Mouse (Mus musculus) mammary gland, adult 2 months (tissue): ENCODE results near the gene Batf3. TPM values are rescaled to one million over a fixed set of nuclear protein-coding genes. Genes with fewer than 3 reads are reported as not detected.

ENCODE experiments used
- polyA plus RNA-seq: library from polyadenylated mRNA; depleted of rRNA; stranded (reverse); fragments of >200 nt; gene quantifications from 2 replicates; pipeline ENCODE4 v1.2.3, GENCODE M21; 2012; ENCODE audit warnings: low replicate concordance; rRNA removed

Gene Batf3
- 16.2 and 28.0 TPM in 2 replicates for polyA plus RNA-seq

GRCm38 (mm10) chr1:191097802-191098747 is at the start of gene Batf3:
Batf3 (plus strand) TSS chr1:191097847.

DNA sequence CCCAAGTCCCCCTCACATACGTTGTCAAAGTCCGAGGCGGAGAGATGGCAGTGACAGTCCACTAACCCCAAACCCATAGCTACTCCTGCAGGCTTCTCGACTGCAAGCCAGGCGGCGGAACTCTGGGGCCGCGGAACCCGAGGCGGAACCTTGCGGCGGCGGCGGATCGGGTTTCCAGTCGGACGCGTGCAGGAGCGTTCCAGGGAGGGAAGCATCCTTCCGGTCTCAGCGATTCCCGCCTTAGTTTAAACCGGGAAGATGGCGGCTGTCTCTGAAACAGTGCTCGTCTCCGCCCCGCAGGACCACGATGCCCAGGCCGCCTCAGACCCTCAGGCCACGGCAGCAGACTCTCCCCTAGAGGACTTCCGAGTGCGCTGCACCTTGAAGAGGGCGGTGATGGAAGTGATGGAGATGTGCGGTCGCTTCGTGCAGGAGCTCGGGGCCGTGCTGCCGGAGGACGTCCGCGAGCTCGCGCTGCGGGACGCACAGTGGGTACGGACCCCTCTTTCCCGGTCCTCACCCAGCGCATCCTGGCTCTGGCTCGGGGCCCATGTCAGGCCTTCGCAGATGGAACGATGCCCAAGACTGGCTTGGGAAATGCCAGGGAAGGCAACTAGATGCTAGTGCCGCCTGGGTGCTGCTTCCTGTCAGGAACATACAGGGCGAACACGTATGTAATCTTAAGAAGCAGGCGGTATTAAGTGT is 34.7 kb upstream of the Batf3 start, which contains the start of the genes Tatdn3 and Nsl1:
Gene Tatdn3, minus strand, starts transcription at position 152 of the 705 bp plus-strand sequence.
Gene Nsl1, plus strand, starts transcription at position 232 of the 705 bp plus-strand sequence.

Other genes with a start within 250 kb of the Batf3 start
- gene Rps6kc1, start 186.1 kb upstream of the Batf3 start, polyA plus RNA-seq = 4.3 and 6.6 TPM in 2 replicates
- 21.4 and 28.8 TPM in 2 replicates for gene Angel2, start 172.7 kb upstream of the Batf3 start, polyA plus RNA-seq
- gene Vash2, start 118.6 kb upstream of the Batf3 start, polyA plus RNA-seq = 1.1 and 4.5 TPM in 2 replicates
- 26.7 and 34.8 TPM in 2 replicates for gene Flvcr1, start 71.7 kb upstream of the Batf3 start, polyA plus RNA-seq
- gene Spata45, start 61.2 kb upstream of the Batf3 start, polyA plus RNA-seq = not detected in 2 replicates
- gene Tatdn3, start 34.9 kb upstream of the Batf3 start, polyA plus RNA-seq = 3.3 and 10.9 TPM in 2 replicates
- gene Nsl1, start 34.8 kb upstream of the Batf3 start, polyA plus RNA-seq = 0.47 and 1.1 TPM in 2 replicates
- gene Fam71a, start 67.0 kb downstream of the Batf3 start, polyA plus RNA-seq = not detected in 2 replicates
- 6.8 and 7.7 TPM in 2 replicates for gene Atf3, start 120.2 kb downstream of the Batf3 start, polyA plus RNA-seq
- 129 and 158 TPM in 2 replicates for gene Nenf, start 220.3 kb downstream of the Batf3 start, polyA plus RNA-seq
- gene Tmem206, start 228.1 kb downstream of the Batf3 start, polyA plus RNA-seq = 7.1 and 7.4 TPM in 2 replicates